Mouse (Mus musculus) bone marrow, adult 2 months (tissue): ENCODE data around the gene Angptl6.

Source experiments
- CTCF ChIP-seq: fragments of 200-500 bp; IDR thresholded peaks from 2 replicates; pipeline ENCODE4 v1.5.1; 2011; ENCODE audit warnings: low read length, control low read depth; ENCODE audit not compliant: control insufficient read depth, insufficient read depth
- POLR2A ChIP-seq: fragments of 200-500 bp; IDR thresholded peaks from 2 replicates; pipeline ENCODE4 v1.6.1; 2011; ENCODE audit warnings: low read depth, mild to moderate bottlenecking, control low read depth, low read length, borderline replicate concordance; ENCODE audit not compliant: control insufficient read depth

- TF ChIP-seq CTCF: peak; percentile 83
- no peak for TF ChIP-seq POLR2A
Observed at GRCm38 (mm10) chr9:20830901-20831643, 48.5 kb downstream of the Angptl6 start.
